Mouse (Mus musculus) megakaryocyte-erythroid progenitor cell, adult 5-6 weeks (primary cell): Measurements from ENCODE around the gene Zfp958. TPM values are rescaled to one million over a fixed set of nuclear protein-coding genes. Genes with fewer than 3 reads are reported as not detected.

Experiments used
- ATAC-seq: replicated peaks from 2 replicates; pipeline ENCODE4 v1.8.0; 2016; ENCODE audit warnings: mild to moderate bottlenecking, inconsistent platforms; ENCODE audit not compliant: severe bottlenecking, poor library complexity, low FRiP score, low TSS enrichment
- total RNA-seq, 2 experiments: library from RNA; stranded (forward) in 1 of 2; stranded (reverse) in 1 of 2; fragments of 200-1000, 215-1000 nt in 1 of 2; fragments of >200 nt in 1 of 2; fragmentation: Nextera tagmentation in 1 of 2; gene quantifications; 2 replicates each; pipeline ENCODE4 v1.2.3; 2014 to 2017

The Zfp958 gene
- total RNA-seq, 2 experiments from 2014 or later = 12.5 to 14.4 TPM

DNA sequence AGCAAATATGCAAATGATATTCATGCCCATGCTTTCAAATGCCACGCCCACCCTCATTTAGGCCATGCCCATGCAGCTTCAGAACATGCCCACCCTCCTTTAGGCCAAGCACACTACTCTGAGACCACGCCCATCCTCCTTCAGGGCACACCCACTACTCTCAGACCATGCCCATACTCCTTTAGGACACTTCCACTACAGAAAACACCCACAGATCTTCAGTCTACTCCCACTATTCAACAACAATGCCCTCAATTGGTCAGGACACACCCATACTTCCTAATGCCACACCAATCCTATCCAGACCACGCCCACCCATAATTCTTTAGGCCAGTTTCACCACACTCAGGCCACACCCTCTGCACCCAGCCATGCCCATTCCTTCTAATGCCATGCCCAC, 66.8 kb downstream of the Zfp958 start:
- no peak for ATAC-seq

Other genes starting within 250 kb of the Zfp958 start
- 3.2 and 18.5 TPM in 2 replicates for gene Cers4, start 120.1 kb upstream of the Zfp958 start, total RNA-seq (2014; fragmentation: Nextera tagmentation)
- 2.8 and 3.2 TPM in 2 replicates for gene Cers4, start 120.1 kb upstream of the Zfp958 start, total RNA-seq (2017)
- 34.7 and 35.1 TPM in 2 replicates for gene Shcbp1, start 166.4 kb downstream of the Zfp958 start, total RNA-seq (2014; fragmentation: Nextera tagmentation)
- 38.5 and 105 TPM in 2 replicates for gene Shcbp1, start 166.4 kb downstream of the Zfp958 start, total RNA-seq (2017)